Mouse (Mus musculus) stomach, embryonic 14.5 days (tissue): ENCODE measurements around the gene Ugt1a9. TPM values are rescaled to one million over a fixed set of nuclear protein-coding genes. Genes with fewer than 3 reads are reported as not detected.

ENCODE experiments used
- ATAC-seq: fragments of 200-750 bp; cut with Nextera tagmentation; 2 replicates; pipeline ENCODE4 v1.8.0; 2017; ENCODE audit warnings: low read depth, moderate TSS enrichment; ENCODE audit not compliant: insufficient number of reproducible peaks, insufficient read depth, low FRiP score
- H3K27ac ChIP-seq: fragments of 300-500 bp; sonication (generic); 2 replicates; pipeline ENCODE4 v1.5.1; 2014; ENCODE audit warnings: mild to moderate bottlenecking, low read length, moderate library complexity, mixed read lengths
- H3K27me3 ChIP-seq: fragments of 300-500 bp; sonication (generic); 2 replicates; pipeline ENCODE4 v1.6.1; 2014; ENCODE audit warnings: low read length, control low read depth, mixed read lengths; ENCODE audit not compliant: control insufficient read depth, insufficient read depth
- H3K36me3 ChIP-seq: fragments of 300-500 bp; sonication (generic); 2 replicates; pipeline ENCODE4 v1.6.1; 2014; ENCODE audit warnings: mild to moderate bottlenecking, control low read depth, low read length, moderate library complexity, mixed read lengths; ENCODE audit not compliant: control insufficient read depth, insufficient read depth
- H3K4me1 ChIP-seq: fragments of 300-500 bp; sonication (generic); 2 replicates; pipeline ENCODE4 v1.6.1; 2014; ENCODE audit warnings: low read length, control low read depth, mixed read lengths; ENCODE audit not compliant: control insufficient read depth, insufficient read depth
- H3K4me2 ChIP-seq: fragments of 300-500 bp; sonication (generic); replicated peaks from 2 replicates; pipeline ENCODE4 v1.6.1; 2014; ENCODE audit warnings: low read depth, low read length, control low read depth
- H3K4me3 ChIP-seq: fragments of 300-500 bp; sonication (generic); 2 replicates; pipeline ENCODE4 v1.5.1; 2014; ENCODE audit warnings: low read depth, low read length, control low read depth
- H3K9ac ChIP-seq: fragments of 300-500 bp; sonication (generic); replicated peaks from 2 replicates; pipeline ENCODE4 v1.6.1; 2014; ENCODE audit warnings: low read depth, mild to moderate bottlenecking, control low read depth, low read length, moderate library complexity, mixed read lengths
- H3K9me3 ChIP-seq: fragments of 300-500 bp; sonication (generic); 2 replicates; pipeline ENCODE4 v1.6.1; 2016; ENCODE audit warnings: low read depth, low read length, control low read depth; ENCODE audit not compliant: control insufficient read depth
- WGBS: fragments of 180-500 bp; shearing (Covaris S2); extraction: QIAGEN DNeasy Blood & Tissue Kit; methylation state at CpG from one replicate; pipeline ENCODE4 v1.1.7; 2014; 5-methylcytosine and 5-hydroxymethylcytosine counted together
- polyA plus RNA-seq: library from polyadenylated mRNA; unstranded; fragments of >200 nt; fragmentation: Nextera tagmentation; extraction: Ambion mirVana; gene quantifications from 2 replicates; pipeline ENCODE4 v1.2.1, GENCODE M21; 2014

Ugt1a9 gene
- polyA plus RNA-seq, 1 experiment from 2014 or later: 0.46 TPM

DNA sequence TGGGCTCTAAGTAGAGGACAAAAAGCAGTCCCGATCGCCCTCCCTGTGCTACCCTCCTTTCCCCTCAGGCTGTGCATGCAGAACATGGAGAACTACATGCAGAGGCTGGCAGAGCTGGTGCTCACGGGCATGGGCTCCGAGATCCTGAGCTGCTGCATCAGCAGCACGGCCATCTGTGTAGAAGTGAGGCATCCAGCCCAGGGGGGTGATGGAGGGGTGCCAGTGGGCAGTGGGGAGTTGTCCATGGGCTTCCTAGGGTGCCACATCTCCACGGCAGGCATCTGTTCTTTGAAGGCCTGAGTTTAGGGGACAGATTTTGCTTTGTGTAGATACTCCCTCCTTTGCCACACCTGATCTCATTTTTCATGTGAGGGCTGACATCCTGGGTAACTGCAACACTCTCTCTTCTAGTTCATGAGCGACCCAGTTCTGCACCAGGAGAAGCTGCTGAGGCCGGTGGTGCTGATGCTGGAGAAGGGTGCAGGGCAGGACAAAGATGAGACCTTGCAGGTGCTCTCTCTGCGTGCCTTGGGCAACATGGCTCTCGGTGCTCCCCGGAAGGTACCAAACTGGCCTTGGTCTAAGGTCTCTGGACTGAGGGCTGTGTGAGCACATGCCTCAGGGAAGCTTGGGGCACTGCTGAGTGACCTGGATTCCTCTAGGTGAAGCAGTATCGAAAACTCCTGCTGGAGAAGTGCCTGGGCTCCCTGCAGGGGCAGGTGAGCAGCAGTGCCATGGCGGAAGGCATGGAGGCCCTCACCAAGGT, 185.6 kb downstream of the Ugt1a9 start:
- H3K27ac ChIP-seq: no peak overlapping the region
- WGBS: 81% methylated on average over 13 of the region's 13 CpGs
- no peak for ATAC-seq
- no peak overlapping the region for H3K9ac ChIP-seq
- peaks cover 14% of the 10 kb centered on the region; the same call in 1 of the 2 replicates for H3K36me3 ChIP-seq
- peaks cover 36% of the 10 kb centered on the region for H3K9me3 ChIP-seq
- H3K4me1 ChIP-seq: no peaks in the 10 kb centered on the region; the same call in 1 of the 2 replicates
- no peak overlapping the region for H3K4me3 ChIP-seq
- no peak overlapping the region for H3K4me2 ChIP-seq
- H3K27me3 ChIP-seq: no peaks in the 10 kb centered on the region

DNA sequence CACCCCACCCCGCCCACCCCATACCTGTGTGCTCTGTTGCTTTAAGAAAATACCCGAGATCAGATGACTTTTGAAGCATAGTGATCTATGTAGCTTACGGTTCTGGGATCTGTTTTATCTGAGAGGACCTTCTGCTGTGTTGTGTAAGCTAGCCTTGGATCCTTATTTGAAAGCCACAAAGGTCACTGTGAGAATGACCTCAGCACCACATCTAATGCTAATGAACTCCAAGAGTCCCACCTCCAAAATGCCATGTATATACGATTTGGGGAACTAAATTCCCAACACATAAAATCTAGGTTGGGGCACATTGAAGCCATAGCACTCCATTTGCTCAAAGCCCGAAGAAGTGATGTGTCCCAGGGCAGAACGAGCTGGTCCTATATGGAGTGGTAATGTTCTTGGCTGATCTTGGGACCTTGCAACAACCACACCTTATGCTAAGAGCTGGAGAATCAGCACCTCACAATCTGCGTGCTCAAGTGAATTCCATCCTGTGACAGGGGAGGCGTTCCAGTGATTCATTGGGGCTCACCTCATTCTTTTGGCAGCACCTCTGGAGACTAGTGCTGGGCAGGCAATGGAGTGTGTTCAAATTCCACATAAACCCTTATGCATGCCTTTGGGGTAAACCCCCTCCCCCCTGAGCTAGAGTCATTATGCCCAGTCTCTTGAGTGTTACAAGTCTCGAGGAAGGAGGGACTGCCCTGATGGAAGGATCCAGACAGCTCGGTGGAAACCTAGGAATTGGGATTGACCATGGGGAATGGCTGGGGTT, 186.5 kb downstream of the Ugt1a9 start:
- ATAC-seq: no peak
- H3K27ac ChIP-seq: no peak overlapping the region
- no peak overlapping the region for H3K9ac ChIP-seq
- peaks cover 33% of the 10 kb centered on the region for H3K9me3 ChIP-seq
- H3K4me1 ChIP-seq: no peaks in the 10 kb centered on the region; the same call in 1 of the 2 replicates
- peaks cover 23% of the 10 kb centered on the region; the same call in 1 of the 2 replicates for H3K36me3 ChIP-seq
- 75% methylated on average over 10 of the region's 10 CpGs for WGBS
- no peaks in the 10 kb centered on the region for H3K27me3 ChIP-seq
- H3K4me2 ChIP-seq: no peak overlapping the region
- no peak overlapping the region for H3K4me3 ChIP-seq

DNA sequence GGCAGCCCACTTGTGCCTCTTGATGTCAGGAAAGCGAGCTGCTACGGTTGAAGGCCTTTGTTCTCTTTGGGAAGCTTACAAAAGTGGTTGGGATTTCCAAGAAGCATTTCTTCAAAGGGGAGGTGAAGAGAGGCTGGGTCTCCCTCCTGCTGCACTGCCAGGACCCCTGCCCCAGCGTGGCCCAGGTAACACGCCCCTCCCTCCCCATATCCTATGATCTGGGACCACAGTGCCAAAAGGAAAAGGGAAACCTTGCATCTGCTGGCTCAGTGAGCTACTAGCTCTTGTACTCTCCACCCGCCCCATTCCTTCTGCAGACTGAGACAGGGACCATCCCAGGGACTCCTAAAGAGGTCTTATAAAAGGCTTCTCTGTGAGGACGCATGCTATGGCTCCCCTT, 187.1 kb downstream of the Ugt1a9 start:
- Histone ChIP-seq H3K27ac (no peak overlapping the region), H3K27me3 (no peaks in the 10 kb centered on the region), H3K9me3 (peaks cover 27% of the 10 kb centered on the region), H3K4me3 (no peak overlapping the region), H3K4me2 (no peak overlapping the region), H3K36me3 (peaks cover 29% of the 10 kb centered on the region), H3K9ac (no peak overlapping the region), H3K4me1 (peaks cover 4% of the 10 kb centered on the region; the same call in 1 of the 2 replicates)
- 80% methylated on average over 6 of the region's 6 CpGs for WGBS
- no peak for ATAC-seq

DNA sequence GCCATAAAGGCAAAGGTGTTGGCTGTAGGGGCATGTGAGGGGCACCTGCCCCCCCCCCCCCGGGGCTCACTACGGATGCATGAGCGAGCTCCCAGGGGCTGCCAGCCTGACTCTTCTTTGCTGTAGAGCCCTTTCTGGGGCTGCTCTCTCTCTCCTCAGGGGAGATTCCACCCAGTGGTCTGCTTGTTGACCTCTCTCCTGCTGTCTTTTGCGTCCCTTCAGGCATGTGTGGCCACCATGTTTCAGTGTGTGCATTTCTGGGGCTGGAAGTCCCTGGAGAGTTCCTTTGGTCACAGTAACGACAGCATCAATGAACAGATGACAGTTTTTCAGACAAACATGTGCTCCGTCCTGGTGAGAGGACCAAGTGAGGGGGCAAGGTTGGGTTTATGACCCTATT, 187.8 kb downstream of the Ugt1a9 start:
- H3K9me3 ChIP-seq: peaks cover 24% of the 10 kb centered on the region
- peaks cover 36% of the 10 kb centered on the region for H3K36me3 ChIP-seq
- 68% methylated on average over 6 of the region's 6 CpGs for WGBS
- H3K9ac ChIP-seq: no peak overlapping the region
- no peak overlapping the region for H3K4me3 ChIP-seq
- H3K4me1 ChIP-seq: peaks cover 4% of the 10 kb centered on the region; the same call in 1 of the 2 replicates
- H3K27me3 ChIP-seq: no peaks in the 10 kb centered on the region
- no peak overlapping the region for H3K27ac ChIP-seq
- ATAC-seq: no peak
- no peak overlapping the region for H3K4me2 ChIP-seq

DNA sequence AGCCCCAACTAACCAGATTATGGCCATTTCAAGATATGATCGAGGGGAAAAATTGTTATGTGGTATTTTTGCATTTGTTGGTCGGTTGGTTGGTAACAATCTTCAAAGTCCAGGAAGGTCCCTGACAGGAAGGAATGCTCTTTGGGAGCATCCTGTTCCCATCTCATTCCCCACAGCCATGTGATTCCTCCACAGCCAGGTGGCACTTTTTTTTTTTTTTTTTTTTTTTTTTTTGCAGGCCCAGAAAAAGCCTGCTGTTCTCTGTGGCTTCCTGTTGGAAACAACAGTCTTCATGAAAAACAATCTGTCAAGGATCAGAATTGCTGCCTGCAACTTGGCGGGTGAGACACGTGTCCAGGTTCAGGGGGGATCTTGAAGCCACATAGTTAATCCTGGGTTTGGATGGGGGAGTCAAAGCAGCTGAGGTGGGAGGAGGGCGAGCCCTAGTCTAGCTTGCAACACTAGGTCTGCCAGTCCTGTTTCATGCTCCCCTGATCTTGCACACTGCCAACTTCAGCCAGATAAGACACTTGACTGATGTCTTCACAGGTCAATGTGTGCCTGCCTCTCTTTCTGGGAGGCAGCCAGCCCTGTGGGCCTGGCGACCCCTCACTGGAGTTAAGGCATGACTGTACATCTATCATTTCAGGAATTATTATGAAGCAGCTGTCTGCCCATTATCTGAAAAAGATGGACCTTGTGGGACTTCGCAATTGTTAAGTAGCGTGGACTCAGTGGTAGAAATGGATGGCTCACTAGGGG, 188.5 kb downstream of the Ugt1a9 start:
- ATAC-seq: no peak
- H3K9me3 ChIP-seq: peaks cover 21% of the 10 kb centered on the region
- WGBS: 60% methylated on average over 8 of the region's 8 CpGs
- peaks cover 4% of the 10 kb centered on the region; the same call in 1 of the 2 replicates for H3K4me1 ChIP-seq
- H3K27me3 ChIP-seq: no peaks in the 10 kb centered on the region
- H3K27ac ChIP-seq: no peak overlapping the region
- no peak overlapping the region for H3K9ac ChIP-seq
- peaks cover 43% of the 10 kb centered on the region for H3K36me3 ChIP-seq
- H3K4me3 ChIP-seq: no peak overlapping the region
- H3K4me2 ChIP-seq: no peak overlapping the region

DNA sequence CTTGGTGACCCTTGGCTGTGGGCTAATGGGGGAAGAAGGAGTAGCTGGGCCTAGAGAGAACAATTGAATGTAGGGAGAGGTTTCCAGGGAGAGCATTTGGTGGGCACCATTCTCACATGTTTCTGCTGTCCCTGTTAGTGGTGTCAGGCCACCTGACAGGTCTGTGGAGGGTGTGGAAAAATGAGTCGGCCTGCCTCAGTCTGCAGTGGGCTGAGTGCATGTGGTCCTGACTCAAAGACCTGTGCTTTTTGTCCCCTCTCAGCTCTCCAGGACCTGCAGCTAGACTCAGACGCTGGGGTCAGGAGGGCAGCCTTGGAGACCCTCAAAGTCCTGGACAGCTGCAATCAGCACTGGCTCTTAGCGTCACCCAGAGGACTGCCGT, 189.0 kb downstream of the Ugt1a9 start:
- 66% methylated on average over 4 of the region's 4 CpGs for WGBS
- Histone ChIP-seq H3K27me3 (no peaks in the 10 kb centered on the region), H3K9ac (no peak overlapping the region), H3K27ac (no peak overlapping the region), H3K36me3 (peaks cover 48% of the 10 kb centered on the region), H3K4me3 (no peak overlapping the region), H3K9me3 (peaks cover 19% of the 10 kb centered on the region), H3K4me2 (no peak overlapping the region), H3K4me1 (peaks cover 4% of the 10 kb centered on the region; the same call in 1 of the 2 replicates)
- ATAC-seq: no peak

DNA sequence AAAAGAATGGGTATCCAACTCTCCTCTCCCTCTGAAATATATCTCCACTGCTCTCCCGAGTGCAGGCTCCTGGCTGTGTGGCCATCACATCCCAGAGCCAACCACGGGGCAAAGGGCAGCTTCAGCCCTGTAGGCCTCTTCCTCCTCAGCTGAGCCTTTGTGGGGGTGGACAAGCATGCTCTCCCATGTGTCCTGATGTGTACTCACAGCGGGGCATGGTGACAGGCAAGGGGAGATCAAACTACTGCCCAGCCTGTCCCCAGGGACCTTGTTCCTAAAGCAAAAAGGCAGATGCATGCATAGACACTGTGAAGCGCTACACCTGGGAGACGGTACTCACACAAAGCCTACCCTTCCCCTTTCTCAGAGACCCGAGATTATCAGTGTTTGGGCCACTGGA, 189.5 kb downstream of the Ugt1a9 start:
- H3K9ac ChIP-seq: no peak overlapping the region
- peaks cover 4% of the 10 kb centered on the region; the same call in 1 of the 2 replicates for H3K4me1 ChIP-seq
- 75% methylated on average over 6 of the region's 6 CpGs for WGBS
- H3K36me3 ChIP-seq: peaks cover 53% of the 10 kb centered on the region
- no peaks in the 10 kb centered on the region for H3K27me3 ChIP-seq
- peak; percentile 2; the same call in 1 of the 2 replicates for ATAC-seq
- H3K4me3 ChIP-seq: no peak overlapping the region
- no peak overlapping the region for H3K27ac ChIP-seq
- H3K4me2 ChIP-seq: no peak overlapping the region
- peaks cover 14% of the 10 kb centered on the region for H3K9me3 ChIP-seq
